Mouse (Mus musculus) cerebellum, adult 11 months (tissue): ENCODE data around the gene Megf11.
"Not testable (repeated sequence)": the region's sequence is repeated elsewhere in the genome, so short reads cannot be mapped to it uniquely, and the experiment has no call there.

ENCODE experiments used
- DNase-seq: peaks from one replicate; pipeline ENCODE4 v3.0.0; 2022

Megf11 gene

DNA sequence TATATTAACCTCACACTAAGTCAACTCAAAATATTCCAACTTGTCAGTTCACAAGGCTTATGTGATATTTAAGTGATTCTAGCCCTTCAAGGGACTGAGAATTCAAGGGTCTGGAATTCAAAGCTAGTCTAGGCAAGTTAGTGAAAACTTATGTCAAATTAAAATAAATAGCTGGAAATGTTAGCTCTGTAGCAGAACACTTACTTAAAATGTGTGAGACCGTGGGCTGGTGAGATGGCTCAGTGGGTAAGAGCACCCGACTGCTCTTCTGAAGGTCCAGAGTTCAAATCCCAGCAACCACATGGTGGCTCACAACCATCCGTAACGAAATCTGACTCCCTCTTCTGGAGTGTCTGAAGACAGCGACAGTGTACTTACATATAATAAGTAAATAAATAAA lies 324.9 kb downstream of the Megf11 start:
- not testable (repeated sequence) for DNase-seq

DNA sequence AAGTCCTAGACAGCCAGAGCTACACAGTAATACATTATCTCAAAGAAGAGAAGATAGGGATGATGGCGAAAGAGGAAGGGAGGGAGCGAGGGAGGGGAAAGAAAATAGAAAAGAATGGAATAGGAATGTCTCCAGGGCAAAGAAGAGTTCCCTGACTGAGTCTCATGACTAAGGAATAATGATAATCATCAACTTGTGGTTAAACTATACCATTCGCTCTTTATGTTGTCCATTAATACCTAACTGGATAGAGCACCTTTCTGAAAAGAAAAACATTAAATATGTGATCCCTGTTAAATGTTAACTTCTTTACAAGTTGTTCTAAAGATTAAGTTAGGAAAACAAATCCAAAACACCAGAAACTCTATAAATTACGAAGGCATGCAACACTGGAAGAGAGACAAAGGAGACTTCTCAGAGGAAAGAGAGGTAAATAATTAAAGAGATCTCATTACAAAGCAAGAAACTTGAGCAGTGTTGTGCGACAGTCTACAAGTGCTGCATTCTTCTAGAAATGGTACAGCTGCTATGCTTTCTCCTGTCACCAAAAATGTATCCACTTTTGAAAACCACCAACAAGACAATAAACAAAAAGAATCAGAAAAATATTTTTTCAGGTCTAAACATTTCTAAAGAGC lies 334.2 kb downstream of the Megf11 start:
- DNase-seq, result no peak

- no peak for DNase-seq
Measured at GRCm38 (mm10) chr9:64726454-64726853, 341.0 kb downstream of the Megf11 start.

GRCm38 (mm10) chr9:64731029-64731560 lies 345.7 kb downstream of the Megf11 start:
- DNase-seq, result no peak

DNA sequence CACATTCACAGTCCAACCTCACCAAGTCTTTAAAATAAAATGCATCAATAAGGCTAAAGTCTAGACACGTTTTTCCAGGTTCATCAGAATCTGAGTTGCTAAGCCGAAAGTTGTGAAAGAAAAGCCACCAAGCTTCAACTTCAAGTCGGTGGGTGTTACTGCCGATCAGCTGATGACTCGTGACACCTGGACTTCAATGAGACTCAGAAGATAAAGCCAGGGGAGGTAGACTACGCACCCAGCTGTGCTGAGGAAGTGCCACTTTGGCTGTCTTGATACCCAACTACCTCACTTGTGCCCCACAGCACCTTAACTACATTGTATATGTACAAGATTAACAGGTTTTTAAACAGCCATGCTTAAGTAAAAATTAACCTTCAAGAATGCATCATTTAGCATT lies 348.7 kb downstream of the Megf11 start:
- no peak for DNase-seq

- not testable (repeated sequence) for DNase-seq
Measured at GRCm38 (mm10) chr9:64734992-64735391, 349.6 kb downstream of the Megf11 start.

DNA sequence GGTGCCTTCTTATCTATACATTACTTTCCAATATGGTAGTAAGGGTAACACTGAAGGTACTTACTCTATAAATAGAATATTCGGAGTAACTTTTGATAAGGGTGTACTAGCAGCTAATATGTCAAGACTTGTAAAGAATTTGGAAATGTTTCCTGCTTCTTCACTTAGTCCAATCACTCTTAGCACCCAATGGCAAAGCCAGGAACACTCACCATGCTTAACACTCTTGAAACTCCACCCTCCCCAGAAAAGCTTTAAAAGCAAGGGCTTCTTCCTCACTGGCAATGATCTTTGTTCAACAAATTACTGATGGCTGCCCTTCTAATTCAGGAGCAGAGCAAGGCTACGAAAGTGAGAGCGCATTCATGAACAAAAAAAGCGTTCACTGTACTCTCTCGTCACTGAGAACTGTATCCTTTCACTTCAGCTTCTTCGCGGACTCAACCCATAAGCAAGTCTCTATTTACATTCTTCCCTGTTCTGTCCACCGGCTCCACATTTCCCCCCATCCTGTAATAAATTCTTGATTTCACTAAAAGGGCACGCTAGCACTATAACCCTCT lies 350.7 kb downstream of the Megf11 start:
- DNase-seq, result no peak

DNA sequence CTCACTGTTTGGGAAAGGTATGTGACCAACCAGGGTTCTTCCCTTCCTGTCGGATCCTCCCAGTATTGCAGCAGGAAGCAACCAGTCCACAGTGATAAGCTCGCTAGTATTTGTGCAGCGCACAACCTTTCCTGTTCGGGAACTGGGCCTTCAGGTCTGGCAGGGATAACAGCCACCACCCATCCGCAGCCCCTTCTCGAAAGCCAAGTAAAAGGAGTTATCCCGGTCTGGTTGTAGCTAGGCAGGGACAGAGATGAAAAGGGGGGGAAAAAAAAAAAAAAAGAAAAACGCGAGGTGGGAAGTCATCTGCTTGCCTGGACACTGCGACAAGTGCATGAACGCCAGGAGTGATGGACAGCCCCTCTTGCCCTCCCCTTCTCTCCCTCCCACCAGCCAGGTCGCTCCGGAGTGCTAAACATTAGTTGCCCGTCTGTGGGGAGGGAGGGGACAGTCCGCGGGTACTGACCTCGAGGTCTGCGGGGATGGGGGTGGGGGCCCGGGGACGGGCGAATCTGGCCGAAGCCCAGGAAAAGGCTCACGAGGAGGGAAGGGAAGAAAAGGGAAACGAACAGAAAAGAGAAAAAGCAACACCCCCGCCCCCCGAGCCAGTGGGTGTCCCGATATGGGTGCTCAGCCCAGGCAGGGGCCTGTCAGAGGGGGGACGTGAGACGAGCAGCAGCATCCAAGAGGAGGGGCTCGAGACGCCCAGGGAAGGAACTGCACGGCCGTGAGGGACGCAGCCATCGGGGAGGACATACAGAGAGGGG lies 351.4 kb downstream of the Megf11 start:
- DNase-seq, result peak; percentile 23

DNA sequence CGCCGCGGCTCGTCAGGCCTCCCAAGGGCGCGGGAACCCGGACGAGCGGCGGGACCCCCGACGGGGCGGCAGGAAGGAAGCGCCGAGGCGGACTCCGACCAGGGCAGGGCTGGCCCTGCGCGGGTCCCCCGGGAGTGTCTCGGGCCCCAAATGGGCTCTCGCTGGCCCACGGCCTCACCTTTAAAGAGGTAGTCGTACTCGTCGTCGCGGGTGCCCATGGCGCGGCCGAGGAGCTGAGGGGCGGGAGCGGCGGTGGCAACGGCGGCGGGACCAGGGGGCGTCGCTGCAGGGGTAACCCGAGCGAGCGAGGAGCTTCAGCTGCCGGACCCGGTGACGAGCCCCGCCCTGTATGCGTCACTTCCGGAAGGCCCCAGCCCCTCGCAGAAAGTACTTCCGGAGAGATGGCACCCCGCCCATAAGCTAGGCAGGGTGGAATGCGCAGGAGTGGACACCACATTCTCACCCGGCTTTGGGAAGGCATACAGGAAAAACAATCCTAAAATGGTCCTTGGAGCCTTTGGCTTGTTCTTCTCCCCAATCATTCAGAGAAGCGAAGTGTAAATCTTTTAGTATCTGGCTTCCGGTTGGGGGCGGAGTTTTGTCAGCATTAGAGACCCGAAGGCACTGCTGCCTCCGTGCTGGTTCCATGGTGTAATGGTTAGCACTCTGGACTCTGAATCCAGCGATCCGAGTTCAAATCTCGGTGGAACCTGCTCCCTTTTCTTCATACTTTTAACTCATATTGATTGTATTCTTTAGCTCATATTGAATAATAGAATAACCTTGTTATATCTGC lies 352.2 kb downstream of the Megf11 start, which contains the start of gene Rab11a:
Gene Rab11a (minus strand): TSS at position 353 of the 796 bp plus-strand sequence.
- DNase-seq, result peak; percentile 96

DNA sequence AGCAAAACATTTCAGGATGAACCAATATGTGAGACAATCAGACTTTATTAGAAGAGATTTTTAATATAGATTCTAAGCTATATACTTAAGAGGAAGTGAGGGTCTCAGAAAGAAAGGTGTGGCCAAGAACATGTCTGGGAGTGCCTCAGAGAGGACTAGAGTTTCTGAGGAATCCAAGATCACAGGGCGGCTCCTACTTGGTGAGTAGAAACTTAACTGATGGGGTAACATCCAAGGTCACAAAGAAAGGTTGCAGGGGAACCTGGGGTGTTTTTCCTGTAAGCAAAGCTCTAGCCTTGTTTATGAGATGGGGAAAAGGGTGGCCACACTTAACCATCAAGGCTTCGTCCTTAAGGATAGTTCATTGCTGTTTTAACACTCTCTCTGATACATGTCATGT lies 353.6 kb downstream of the Megf11 start:
- DNase-seq, result no peak

- DNase-seq, result no peak
Measured at GRCm38 (mm10) chr9:64742453-64742852, 357.0 kb downstream of the Megf11 start.

DNA sequence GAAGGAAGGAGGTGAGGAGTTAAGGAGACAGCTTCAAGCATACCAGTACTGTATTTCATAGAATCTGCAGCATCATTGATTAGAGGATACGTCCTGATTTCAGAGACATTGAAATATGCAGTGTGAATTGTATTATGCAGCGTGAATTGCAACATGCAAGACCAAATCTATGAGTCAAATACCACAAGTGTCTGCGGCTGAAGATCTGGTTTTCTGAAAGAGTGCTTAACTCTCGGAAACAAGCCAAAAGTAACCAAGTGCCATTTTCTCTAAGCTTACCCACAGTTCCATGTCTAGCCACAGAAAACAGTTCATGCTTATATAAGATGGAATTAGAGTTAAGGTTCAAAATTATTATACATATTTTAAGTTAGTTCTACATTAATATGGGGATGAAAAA lies 362.3 kb downstream of the Megf11 start:
- DNase-seq, result no peak

DNA sequence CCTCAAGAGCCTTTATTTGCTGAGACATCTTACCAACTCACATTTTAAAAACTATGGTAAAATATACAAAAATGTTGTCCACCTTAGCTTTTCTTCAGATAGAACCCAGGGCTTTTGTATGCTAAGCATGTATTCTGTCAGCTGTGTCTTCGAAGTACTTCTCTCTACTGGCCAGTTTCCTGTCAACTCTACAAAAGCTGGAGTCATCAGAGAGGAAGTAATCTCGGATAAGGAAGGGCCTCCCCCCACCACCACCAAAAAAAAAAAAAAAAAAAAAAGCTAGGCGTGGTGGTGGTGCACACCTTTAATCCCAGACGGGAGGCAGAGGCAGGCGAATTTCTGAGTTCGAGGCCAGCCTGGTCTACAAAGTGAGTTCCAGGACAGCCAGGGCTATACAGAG lies 363.9 kb downstream of the Megf11 start:
- no peak for DNase-seq

DNA sequence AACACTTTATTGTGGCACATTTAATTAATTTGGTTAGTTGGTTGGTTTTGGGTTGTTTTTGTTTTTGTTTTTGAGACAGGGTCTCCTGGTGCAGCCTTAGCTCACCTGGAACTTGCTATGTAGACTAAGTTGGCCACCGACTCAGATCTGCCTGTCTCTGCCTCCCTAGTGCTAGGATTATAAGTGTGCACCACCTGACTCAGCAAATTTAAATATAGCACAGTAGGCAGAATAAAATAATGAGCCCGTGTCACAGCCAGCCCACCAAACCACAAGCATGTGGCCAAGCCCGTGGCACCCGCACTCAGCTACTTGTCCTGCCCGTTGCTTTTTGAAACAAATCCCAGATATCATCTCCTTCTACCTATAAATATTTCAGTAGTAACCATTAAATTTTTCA lies 367.1 kb downstream of the Megf11 start:
- DNase-seq, result no peak

- DNase-seq, result no peak
Measured at GRCm38 (mm10) chr9:64758052-64758451, 372.6 kb downstream of the Megf11 start.
